Mouse (Mus musculus) limb, embryonic 12.5 days (tissue): ENCODE measurements around the gene Rorc. TPM values are rescaled to one million over a fixed set of nuclear protein-coding genes. Genes with fewer than 3 reads are reported as not detected.

Experiments
- ATAC-seq: fragments of 200-750 bp; cut with Nextera tagmentation; 2 replicates; pipeline ENCODE4 v1.8.0; 2017; ENCODE audit warnings: low read depth, moderate TSS enrichment; ENCODE audit not compliant: insufficient number of reproducible peaks, insufficient read depth, low FRiP score, low TSS enrichment
- H3K27ac ChIP-seq: fragments of 300-500 bp; sonication (generic); 2 replicates; pipeline ENCODE4 v1.5.1; 2016; ENCODE audit warnings: mild to moderate bottlenecking, moderate library complexity
- H3K27me3 ChIP-seq: fragments of 300-500 bp; sonication (generic); 2 replicates; pipeline ENCODE4 v1.6.1; 2016; ENCODE audit warnings: mild to moderate bottlenecking, moderate library complexity
- H3K36me3 ChIP-seq: fragments of 300-500 bp; sonication (generic); 2 replicates; pipeline ENCODE4 v1.6.1; 2016; ENCODE audit warnings: mild to moderate bottlenecking, moderate library complexity
- H3K4me1 ChIP-seq: fragments of 300-500 bp; sonication (generic); replicated peaks from 2 replicates; pipeline ENCODE4 v1.6.1; 2016
- H3K4me2 ChIP-seq: fragments of 300-500 bp; sonication (generic); 2 replicates; pipeline ENCODE4 v1.6.1; 2016; ENCODE audit warnings: mild to moderate bottlenecking, moderate library complexity
- H3K4me3 ChIP-seq: fragments of 300-500 bp; sonication (generic); replicated peaks from 2 replicates; pipeline ENCODE4 v1.5.1; 2016; ENCODE audit warnings: mild to moderate bottlenecking
- H3K9ac ChIP-seq: fragments of 300-500 bp; sonication (generic); replicated peaks from 2 replicates; pipeline ENCODE4 v1.6.1; 2016; ENCODE audit warnings: mild to moderate bottlenecking, moderate library complexity
- H3K9me3 ChIP-seq: fragments of 300-500 bp; sonication (generic); 2 replicates; pipeline ENCODE4 v1.6.1; 2016; ENCODE audit warnings: mild to moderate bottlenecking, moderate library complexity
- WGBS: fragments of 180-500 bp; shearing (Covaris S2); methylation state at CpG from one replicate; pipeline ENCODE4 v1.1.7; 2016; 5-methylcytosine and 5-hydroxymethylcytosine counted together
- polyA plus RNA-seq: library from polyadenylated mRNA; unstranded; fragments of >200 nt; fragmentation: Nextera tagmentation; extraction: Ambion mirVana; gene quantifications from 2 replicates; pipeline ENCODE4 v1.2.1, GENCODE M21; 2016

Gene Rorc
- 1.1 TPM in 2 replicates for polyA plus RNA-seq

DNA sequence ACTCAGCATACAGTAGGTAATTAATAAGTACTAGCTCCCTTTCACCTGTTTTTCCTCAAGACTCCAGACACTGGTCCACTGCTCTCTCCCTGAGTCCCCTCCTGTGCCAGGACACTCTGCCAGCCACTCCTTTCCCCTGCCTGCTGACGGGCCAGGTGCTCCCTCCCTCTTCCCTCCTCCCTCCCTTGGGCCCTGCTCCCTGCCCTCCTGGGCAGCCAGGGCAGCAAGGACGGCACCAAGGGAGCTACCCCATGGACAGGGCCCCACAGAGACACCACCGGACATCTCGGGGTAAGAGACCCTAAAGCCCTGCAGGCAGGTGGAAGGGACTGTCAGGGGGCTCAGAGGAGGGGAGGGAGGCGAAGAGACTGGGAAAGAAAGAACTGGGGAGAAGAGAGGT, at the start of gene Rorc:
Rorc (plus strand) TSS at position 154 of the 400 bp plus-strand sequence.
- Histone ChIP-seq H3K27ac (no peak within 1 kb of the TSS), H3K36me3 (no peaks in the 10 kb centered on the region), H3K9ac (peak within 1 kb of the TSS; percentile 40), H3K9me3 (no peaks in the 10 kb centered on the region), H3K4me3 (peak within 1 kb of the TSS; percentile 26), H3K27me3 (peaks cover 35% of the 10 kb centered on the region), H3K4me2 (peak within 1 kb of the TSS; percentile 57), H3K4me1 (peaks cover 33% of the 10 kb centered on the region)
- ATAC-seq = no peak
- WGBS = 16% methylated on average over 5 of the region's 5 CpGs

DNA sequence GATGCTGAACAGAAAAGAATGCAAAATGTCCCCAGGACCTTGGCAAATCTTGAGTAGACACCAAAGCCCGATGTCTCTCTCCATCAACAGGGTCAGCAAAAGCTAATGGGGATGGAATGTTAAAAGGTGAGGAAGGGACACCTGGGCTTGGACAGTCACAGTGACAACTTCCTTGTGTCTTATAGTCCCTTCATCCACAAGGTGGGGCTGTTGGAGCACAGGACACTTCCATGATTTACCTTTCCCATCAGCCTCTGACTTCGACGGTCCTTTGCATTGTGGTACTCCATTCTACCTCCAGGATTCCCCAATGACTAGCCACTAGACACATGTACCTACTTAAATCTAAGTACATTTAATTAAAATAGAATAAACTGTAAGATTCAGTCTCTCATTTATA, 43.9 kb upstream of the Rorc start:
- Histone ChIP-seq H3K27me3 (no peaks in the 10 kb centered on the region), H3K4me2 (no peak overlapping the region), H3K27ac (no peak overlapping the region), H3K4me1 (no peaks in the 10 kb centered on the region), H3K4me3 (no peak overlapping the region), H3K9ac (no peak overlapping the region), H3K9me3 (no peaks in the 10 kb centered on the region), H3K36me3 (peaks cover 9% of the 10 kb centered on the region)
- 66% methylated on average over 3 of the region's 3 CpGs for WGBS
- ATAC-seq = no peak

DNA sequence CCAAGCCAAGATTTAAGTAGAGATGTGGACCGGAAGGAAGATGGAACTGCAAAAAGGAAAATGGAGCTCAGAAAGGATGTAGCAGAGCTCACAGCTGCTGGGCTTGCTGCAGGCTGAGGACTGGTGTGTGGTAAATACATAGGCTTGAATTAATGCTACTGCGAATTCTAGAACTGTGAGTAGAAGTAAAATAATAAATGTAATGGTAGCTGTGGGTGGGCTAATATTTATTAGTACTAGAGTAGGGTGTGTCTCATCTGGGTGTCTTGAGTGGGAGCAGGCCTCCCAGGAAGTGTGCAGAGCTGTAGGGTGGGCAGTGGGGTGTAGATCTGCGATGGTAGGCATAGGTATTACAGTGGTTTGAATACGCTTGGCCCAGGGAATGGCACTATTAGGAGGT, 38.2 kb upstream of the Rorc start:
- Histone ChIP-seq H3K36me3 (peaks cover 5% of the 10 kb centered on the region; the same call in 1 of the 2 replicates), H3K4me2 (no peak overlapping the region), H3K4me1 (no peaks in the 10 kb centered on the region), H3K9ac (no peak overlapping the region), H3K9me3 (no peaks in the 10 kb centered on the region), H3K27ac (no peak overlapping the region), H3K27me3 (no peaks in the 10 kb centered on the region), H3K4me3 (no peak overlapping the region)
- ATAC-seq = no peak
- WGBS = 92% methylated on average over 4 of the region's 4 CpGs

DNA sequence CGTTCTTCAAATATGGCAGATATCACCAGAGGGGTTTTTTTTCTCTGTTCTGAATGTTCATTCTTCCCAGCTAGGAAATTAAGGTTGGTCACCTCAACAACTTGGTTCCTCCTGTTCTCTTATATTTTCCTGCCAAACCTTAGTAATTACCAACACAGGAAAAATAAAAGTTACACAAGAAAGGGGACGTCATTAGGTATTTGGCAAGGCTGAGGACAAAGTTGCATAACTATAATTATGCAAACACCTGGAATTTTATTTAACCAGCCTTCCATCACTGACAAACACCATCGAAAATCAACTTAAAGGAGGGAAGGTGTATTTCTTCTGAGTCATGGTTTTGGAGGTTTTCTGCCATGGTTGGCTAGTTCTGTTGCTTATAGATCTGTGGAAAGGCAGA, 34.1 kb upstream of the Rorc start:
- H3K9me3 ChIP-seq = no peaks in the 10 kb centered on the region
- no peaks in the 10 kb centered on the region for H3K27me3 ChIP-seq
- no peak overlapping the region for H3K9ac ChIP-seq
- no peaks in the 10 kb centered on the region for H3K36me3 ChIP-seq
- no peaks in the 10 kb centered on the region for H3K4me1 ChIP-seq
- no peak overlapping the region for H3K4me2 ChIP-seq
- no peak overlapping the region for H3K27ac ChIP-seq
- WGBS = 82% methylated on average over 3 of the region's 3 CpGs
- no peak for ATAC-seq
- H3K4me3 ChIP-seq = no peak overlapping the region

DNA sequence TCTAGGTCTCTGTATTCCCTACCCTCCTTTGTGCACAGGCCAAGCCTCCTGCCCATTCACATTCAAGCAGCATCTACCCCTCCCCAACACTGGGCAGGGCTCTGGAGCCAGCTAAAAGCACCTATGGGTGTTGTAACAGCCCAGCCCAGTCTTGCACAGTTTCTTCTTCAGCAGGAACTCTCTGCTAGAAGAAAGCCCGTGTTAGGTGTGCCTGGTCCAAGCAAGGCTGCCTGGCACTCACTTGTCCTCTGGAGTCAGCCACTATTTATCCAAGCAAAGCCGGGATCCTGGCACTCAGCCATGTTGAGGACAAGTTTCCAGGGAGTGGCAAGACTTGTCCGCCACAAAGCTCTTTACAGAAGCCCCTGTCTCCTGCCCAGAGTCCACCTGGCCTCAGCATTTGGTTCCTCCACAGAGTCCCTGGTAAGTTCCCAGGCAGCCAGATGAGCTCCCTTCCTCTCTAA, 30.6 kb upstream of the Rorc start, which contains the start of gene Them5:
Them5 (plus strand) TSS at position 141 of the 464 bp plus-strand sequence.
- Histone ChIP-seq H3K27ac (no peak within 1 kb of the TSS), H3K4me1 (no peaks in the 10 kb centered on the region), H3K36me3 (no peaks in the 10 kb centered on the region), H3K4me2 (no peak within 1 kb of the TSS), H3K9ac (no peak within 1 kb of the TSS), H3K4me3 (no peak within 1 kb of the TSS), H3K27me3 (no peaks in the 10 kb centered on the region), H3K9me3 (no peaks in the 10 kb centered on the region)
- no peak for ATAC-seq
- 64% methylated on average over 3 of the region's 3 CpGs for WGBS

DNA sequence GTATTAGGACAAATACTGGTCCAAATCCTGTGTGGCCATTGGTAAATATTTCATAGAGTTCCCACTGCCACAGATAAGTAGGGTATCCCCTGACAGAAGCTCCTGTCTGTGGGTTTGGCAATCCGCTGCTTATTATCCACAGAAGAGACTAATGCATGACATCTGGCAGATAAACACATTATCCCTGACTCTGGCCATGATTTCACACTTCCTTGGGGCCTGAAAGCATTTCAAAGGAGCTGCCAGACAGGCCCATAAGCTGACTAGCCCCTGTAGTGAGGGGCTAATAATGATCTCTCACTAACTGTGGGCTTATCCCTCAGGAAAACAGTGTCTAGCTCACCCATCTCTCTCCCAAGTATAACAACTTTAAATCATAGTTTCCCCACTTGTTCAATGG, 30.0 kb upstream of the Rorc start:
- H3K27ac ChIP-seq = no peak overlapping the region
- H3K27me3 ChIP-seq = no peaks in the 10 kb centered on the region
- H3K9me3 ChIP-seq = no peaks in the 10 kb centered on the region
- H3K4me3 ChIP-seq = no peak overlapping the region
- H3K4me2 ChIP-seq = no peak overlapping the region
- WGBS = 55% methylated on average over 1 of the region's 1 CpGs
- H3K36me3 ChIP-seq = no peaks in the 10 kb centered on the region
- no peak for ATAC-seq
- no peak overlapping the region for H3K9ac ChIP-seq
- H3K4me1 ChIP-seq = no peaks in the 10 kb centered on the region

DNA sequence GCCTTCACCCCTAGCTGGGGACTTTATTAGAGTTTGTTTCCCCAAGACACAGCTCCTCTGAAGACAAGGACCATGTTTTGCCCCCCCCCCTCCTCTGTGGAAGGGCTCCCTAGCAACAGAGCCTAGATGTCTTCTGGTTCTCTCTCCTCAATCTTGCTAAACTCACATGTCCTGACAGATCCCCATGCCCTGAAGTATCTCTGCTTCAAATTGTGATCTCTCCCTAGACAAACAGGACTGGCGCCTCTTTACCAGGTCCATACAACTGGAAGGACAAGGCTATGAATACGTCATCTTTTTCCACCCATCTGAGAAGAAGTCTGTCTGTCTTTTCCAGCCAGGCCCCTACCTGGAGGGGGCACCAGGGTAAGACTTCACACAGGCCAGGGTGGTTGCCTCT, 28.4 kb upstream of the Rorc start:
- H3K4me3 ChIP-seq = no peak overlapping the region
- no peak for ATAC-seq
- no peaks in the 10 kb centered on the region for H3K4me1 ChIP-seq
- H3K4me2 ChIP-seq = no peak overlapping the region
- H3K9ac ChIP-seq = no peak overlapping the region
- 0 out of 2 replicates have a peak, but pooled peaks cover 1% of the 10 kb centered on the region for H3K27me3 ChIP-seq
- no peaks in the 10 kb centered on the region for H3K9me3 ChIP-seq
- 82% methylated on average over 2 of the region's 2 CpGs for WGBS
- no peaks in the 10 kb centered on the region for H3K36me3 ChIP-seq
- no peak overlapping the region for H3K27ac ChIP-seq

DNA sequence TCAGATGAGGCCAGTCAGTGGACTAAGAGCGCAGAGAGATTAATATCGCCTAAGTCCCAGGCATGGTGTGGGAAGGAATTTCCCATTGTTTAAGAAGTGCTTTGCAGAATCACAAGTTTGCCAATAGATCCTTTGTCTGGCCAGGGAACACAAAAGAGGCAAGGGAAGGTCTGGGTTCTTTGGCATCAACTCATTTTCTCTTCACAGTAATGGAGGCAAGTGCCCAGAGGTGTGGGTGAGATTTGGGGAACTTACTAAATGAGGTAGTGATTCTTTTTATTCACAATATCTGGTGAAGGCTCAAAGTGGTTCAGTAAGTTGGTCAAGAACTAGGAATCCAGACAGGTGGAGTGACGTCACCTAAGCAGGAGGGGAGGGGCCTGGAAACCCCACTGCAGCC, 27.7 kb upstream of the Rorc start:
- H3K9ac ChIP-seq = no peak overlapping the region
- no peak overlapping the region for H3K4me2 ChIP-seq
- no peaks in the 10 kb centered on the region for H3K4me1 ChIP-seq
- 0 out of 2 replicates have a peak, but pooled peaks cover 5% of the 10 kb centered on the region for H3K27me3 ChIP-seq
- H3K27ac ChIP-seq = no peak overlapping the region
- H3K36me3 ChIP-seq = no peaks in the 10 kb centered on the region
- 78% methylated on average over 3 of the region's 3 CpGs for WGBS
- ATAC-seq = no peak
- no peak overlapping the region for H3K4me3 ChIP-seq
- H3K9me3 ChIP-seq = no peaks in the 10 kb centered on the region

DNA sequence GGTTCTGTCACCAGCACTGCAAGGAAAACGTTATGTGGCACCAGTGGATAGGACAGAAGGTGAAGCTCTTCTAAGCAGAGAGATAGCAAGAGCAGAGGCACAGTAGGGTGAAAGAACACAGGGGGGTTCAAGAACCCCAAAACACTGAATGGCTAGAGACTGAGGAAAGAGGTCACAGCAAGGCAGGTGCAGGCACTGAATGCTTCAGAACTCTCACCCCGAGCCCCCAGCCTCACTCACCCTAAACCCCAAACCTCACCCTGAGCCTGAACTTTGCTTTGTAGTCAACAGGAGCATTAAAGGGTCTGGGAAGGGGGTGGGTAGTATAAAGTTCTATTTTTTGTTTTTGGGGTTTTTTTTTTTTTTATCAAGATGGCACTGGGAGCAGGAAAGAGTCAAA, 24.4 kb upstream of the Rorc start:
- no peak overlapping the region for H3K9ac ChIP-seq
- no peak overlapping the region for H3K4me2 ChIP-seq
- H3K9me3 ChIP-seq = peaks cover 8% of the 10 kb centered on the region; the same call in 1 of the 2 replicates
- WGBS = 71% methylated on average over 2 of the region's 2 CpGs
- H3K36me3 ChIP-seq = no peaks in the 10 kb centered on the region
- 0 out of 2 replicates have a peak, but pooled peaks cover 5% of the 10 kb centered on the region for H3K27me3 ChIP-seq
- no peak for ATAC-seq
- H3K27ac ChIP-seq = no peak overlapping the region
- H3K4me3 ChIP-seq = no peak overlapping the region
- no peaks in the 10 kb centered on the region for H3K4me1 ChIP-seq

DNA sequence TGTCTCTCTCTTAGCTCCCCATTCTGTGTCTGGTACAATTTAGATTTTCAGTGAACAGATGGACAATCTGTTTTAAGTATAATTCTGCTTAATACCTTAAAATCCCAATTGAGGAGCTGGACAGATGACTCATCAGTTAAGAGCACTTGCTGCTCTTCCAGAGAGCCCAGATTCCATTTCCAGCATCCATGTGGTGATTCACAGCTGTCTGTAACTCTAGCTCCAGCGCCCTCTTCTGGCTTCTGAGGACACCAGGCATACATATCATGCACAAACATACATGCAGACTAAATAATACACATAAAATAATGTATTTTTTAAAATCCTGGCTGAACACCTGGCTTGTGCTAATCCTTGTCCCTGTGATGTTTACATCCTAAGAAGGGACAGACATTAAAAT, 11.8 kb upstream of the Rorc start:
- Histone ChIP-seq H3K4me2 (no peak overlapping the region), H3K4me3 (no peak overlapping the region), H3K27me3 (peaks cover 49% of the 10 kb centered on the region), H3K9me3 (peaks cover 10% of the 10 kb centered on the region; the same call in 1 of the 2 replicates), H3K27ac (no peak overlapping the region), H3K36me3 (no peaks in the 10 kb centered on the region), H3K4me1 (0 out of 2 replicates have a peak, but pooled peaks cover 3% of the 10 kb centered on the region), H3K9ac (no peak overlapping the region)
- no peak for ATAC-seq
- WGBS = 5% methylated on average over 1 of the region's 1 CpGs

DNA sequence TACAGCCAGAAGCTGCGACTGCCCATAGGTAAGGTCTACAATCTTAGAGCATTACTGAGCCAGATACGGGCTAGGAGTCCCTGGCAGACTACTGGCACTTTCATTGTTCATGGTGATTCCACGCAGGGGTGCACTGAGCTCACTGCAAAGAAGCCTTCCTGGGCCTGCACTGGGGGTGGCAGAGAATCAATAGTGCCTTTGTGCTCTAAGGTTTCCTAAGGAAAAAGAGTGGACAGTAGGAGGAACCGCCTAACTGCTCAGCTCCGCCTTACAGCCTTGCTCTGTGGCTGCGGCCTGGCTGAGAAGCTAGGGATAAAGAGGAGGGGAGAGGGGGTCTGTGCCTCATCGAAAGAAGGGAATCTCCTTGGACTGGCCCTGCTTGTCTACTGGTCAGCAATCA, 10.5 kb upstream of the Rorc start, which contains the start of gene C2cd4d:
C2cd4d (plus strand) TSS at position 301 of the 400 bp plus-strand sequence.
- H3K27ac ChIP-seq = no peak within 1 kb of the TSS
- 0 out of 2 replicates have a peak, but pooled peaks cover 5% of the 10 kb centered on the region for H3K9me3 ChIP-seq
- H3K36me3 ChIP-seq = no peaks in the 10 kb centered on the region
- H3K4me1 ChIP-seq = 0 out of 2 replicates have a peak, but pooled peaks cover 3% of the 10 kb centered on the region
- no peak for ATAC-seq
- peak within 1 kb of the TSS; percentile 65 for H3K4me3 ChIP-seq
- H3K4me2 ChIP-seq = peak within 1 kb of the TSS; percentile 89
- peaks cover 56% of the 10 kb centered on the region for H3K27me3 ChIP-seq
- 60% methylated on average over 7 of the region's 7 CpGs for WGBS
- peak within 1 kb of the TSS; percentile 87; the same call in 1 of the 2 replicates for H3K9ac ChIP-seq
